Mouse (Mus musculus): ENCODE results near the gene Phlpp1. TPM values are rescaled to one million over a fixed set of nuclear protein-coding genes. Genes with fewer than 3 reads are reported as not detected.

Gene Phlpp1
- total and polyA plus RNA-seq, 3 experiments = 5.0 to 9.4 TPM; not detected in 1

- TF ChIP-seq ZKSCAN1 (IDR thresholded peaks at IDR 0.05; ENCODE audit: low read depth, low read length) = no peak
- TF ChIP-seq BHLHE40 (IDR thresholded peaks at IDR 0.05; ENCODE audit: borderline replicate concordance, low read depth, low read length) = 0 out of 2 replicates have a peak, but pooled peaks have one; percentile 17
- Histone ChIP-seq H3K36me3 (ENCODE audit: control insufficient read depth in 1 of 2, insufficient read depth in 2 of 2, low read length in 2 of 2) (peaks cover 0 to 5% of the 10 kb centered on the region in 2 experiments; a peak in 2 of 4 replicates), H3K4me1 (ENCODE audit: control insufficient read depth in 1 of 2, insufficient read depth in 2 of 2, low read length in 2 of 2) (peaks cover 3 to 6% of the 10 kb centered on the region in 2 experiments), H3K9ac (ENCODE audit: control insufficient read depth, low read depth, low read length, poor library complexity, severe bottlenecking) (no peak overlapping the region), H3K4me3 (ENCODE audit: control insufficient read depth in 1 of 2, insufficient read depth in 1 of 2, low read depth in 2 of 2, low read length in 2 of 2) (no peak overlapping the region), H3K9me3 (replicated peaks; ENCODE audit: insufficient read depth, low read length) (no peaks in the 10 kb centered on the region), H3K79me2 (ENCODE audit: control insufficient read depth, insufficient read depth, low read length, poor library complexity) (no peaks in the 10 kb centered on the region; the same call in 1 of the 2 replicates), H3K27ac (ENCODE audit: control insufficient read depth, low read depth, low read length) (no peak overlapping the region), H3K27me3 (ENCODE audit: control insufficient read depth in 1 of 2, insufficient read depth in 2 of 2, low read length in 2 of 2) (no peaks in the 10 kb centered on the region)
- no peak for DNase-seq (ENCODE audit: low read depth, low spot score)
Measured at GRCm38 (mm10) chr1:106199686-106200085, 28.1 kb downstream of the Phlpp1 start.

GRCm38 (mm10) chr1:106201025-106201424 lies 29.5 kb downstream of the Phlpp1 start:
- no peak for DNase-seq (ENCODE audit: low read depth, low spot score)
- Histone ChIP-seq H3K27ac (ENCODE audit: control insufficient read depth, low read depth, low read length) (no peak overlapping the region), H3K9me3 (replicated peaks; ENCODE audit: insufficient read depth, low read length) (no peaks in the 10 kb centered on the region), H3K27me3 (ENCODE audit: control insufficient read depth in 1 of 2, insufficient read depth in 2 of 2, low read length in 2 of 2) (no peaks in the 10 kb centered on the region), H3K79me2 (ENCODE audit: control insufficient read depth, insufficient read depth, low read length, poor library complexity) (no peaks in the 10 kb centered on the region; the same call in 1 of the 2 replicates), H3K36me3 (ENCODE audit: control insufficient read depth in 1 of 2, insufficient read depth in 2 of 2, low read length in 2 of 2) (peaks cover 0 to 5% of the 10 kb centered on the region in 2 experiments; a peak in 2 of 4 replicates), H3K4me3 (ENCODE audit: control insufficient read depth in 1 of 2, insufficient read depth in 1 of 2, low read depth in 2 of 2, low read length in 2 of 2) (no peak overlapping the region), H3K9ac (ENCODE audit: control insufficient read depth, low read depth, low read length, poor library complexity, severe bottlenecking) (no peak overlapping the region), H3K4me1 (ENCODE audit: control insufficient read depth in 1 of 2, insufficient read depth in 2 of 2, low read length in 2 of 2) (peaks cover 3 to 6% of the 10 kb centered on the region in 2 experiments)
- no peak for TF ChIP-seq ELF1 (IDR thresholded peaks at IDR 0.05; ENCODE audit: low read depth, low read length)
- TF ChIP-seq SMC3 (IDR thresholded peaks at IDR 0.05; ENCODE audit: low read depth, low read length) = no peak
- TF ChIP-seq MAX (IDR thresholded peaks at IDR 0.05; ENCODE audit: low read length) = no peak
- TF ChIP-seq CTCF (IDR thresholded peaks at IDR 0.05 in 2 of 3, conservative IDR thresholded peaks at IDR 0.05 in 1 of 3; ENCODE audit: control insufficient read depth in 1 of 3, insufficient read depth in 1 of 3, low read depth in 2 of 3, low read length in 3 of 3, poor library complexity in 1 of 3, severe bottlenecking in 1 of 3) = no peak
- no peak for TF ChIP-seq SIN3A (IDR thresholded peaks at IDR 0.05; ENCODE audit: low read length)
- no peak for TF ChIP-seq POLR2AphosphoS5 (IDR thresholded peaks at IDR 0.05; ENCODE audit: borderline replicate concordance, low read depth, low read length)
- no peak for TF ChIP-seq MAZ (IDR thresholded peaks at IDR 0.05; ENCODE audit: low read depth, low read length)
- no peak for TF ChIP-seq HCFC1 (IDR thresholded peaks at IDR 0.05; ENCODE audit: low read depth, low read length)
- no peak for TF ChIP-seq RCOR1 (IDR thresholded peaks at IDR 0.05; ENCODE audit: low read depth, low read length)
- TF ChIP-seq ZNF384 (IDR thresholded peaks at IDR 0.05; ENCODE audit: low read depth, low read length) = no peak
- no peak for TF ChIP-seq JUND (IDR thresholded peaks at IDR 0.05; ENCODE audit: low read depth, low read length)

- peaks cover 1% of the 10 kb centered on the region; the same call in 1 of the 2 replicates for H3K79me2 ChIP-seq (ENCODE audit: control insufficient read depth, insufficient read depth, low read length, poor library complexity)
- no peak for DNase-seq (ENCODE audit: low read depth, low spot score)
- no peaks in the 10 kb centered on the region for H3K9me3 ChIP-seq (replicated peaks; ENCODE audit: insufficient read depth, low read length)
- no peak for TF ChIP-seq CTCF (IDR thresholded peaks at IDR 0.05 in 2 of 3, conservative IDR thresholded peaks at IDR 0.05 in 1 of 3; ENCODE audit: control insufficient read depth in 1 of 3, insufficient read depth in 1 of 3, low read depth in 2 of 3, low read length in 3 of 3, poor library complexity in 1 of 3, severe bottlenecking in 1 of 3)
- TF ChIP-seq EP300 (IDR thresholded peaks at IDR 0.05; ENCODE audit: low read depth in 1 of 2, low read length in 2 of 2) = no peak
- no peak for TF ChIP-seq USF1 (IDR thresholded peaks at IDR 0.05; ENCODE audit: low read depth, low read length)
- no peak for TF ChIP-seq CHD1 (IDR thresholded peaks at IDR 0.05; ENCODE audit: low read depth, low read length)
- TF ChIP-seq NELFE (IDR thresholded peaks at IDR 0.05; ENCODE audit: low read depth, low read length) = no peak
- no peak for TF ChIP-seq TBP (IDR thresholded peaks at IDR 0.05; ENCODE audit: low read depth, low read length)
- TF ChIP-seq ZKSCAN1 (IDR thresholded peaks at IDR 0.05; ENCODE audit: low read depth, low read length) = no peak
- no peak for TF ChIP-seq ELF1 (IDR thresholded peaks at IDR 0.05; ENCODE audit: low read depth, low read length)
- no peak for TF ChIP-seq POLR2AphosphoS2 (IDR thresholded peaks at IDR 0.05; ENCODE audit: low read length)
- no peak for TF ChIP-seq ETS1 (IDR thresholded peaks at IDR 0.05; ENCODE audit: low read depth, low read length)
- TF ChIP-seq ZC3H11A (IDR thresholded peaks at IDR 0.05; ENCODE audit: low read depth, low read length) = no peak
- TF ChIP-seq RCOR1 (IDR thresholded peaks at IDR 0.05; ENCODE audit: low read depth, low read length) = no peak
- TF ChIP-seq NRF1 (IDR thresholded peaks at IDR 0.05; ENCODE audit: insufficient read depth, low read depth, low read length, poor library complexity, severe bottlenecking) = no peak
- peaks cover 0 to 7% of the 10 kb centered on the region in 2 experiments; a peak in 2 of 4 replicates for H3K36me3 ChIP-seq (ENCODE audit: control insufficient read depth in 1 of 2, insufficient read depth in 2 of 2, low read length in 2 of 2)
- no peak overlapping the region for H3K27ac ChIP-seq (ENCODE audit: control insufficient read depth, low read depth, low read length)
- no peak overlapping the region for H3K9ac ChIP-seq (ENCODE audit: control insufficient read depth, low read depth, low read length, poor library complexity, severe bottlenecking)
- peaks cover 3 to 6% of the 10 kb centered on the region in 2 experiments for H3K4me1 ChIP-seq (ENCODE audit: control insufficient read depth in 1 of 2, insufficient read depth in 2 of 2, low read length in 2 of 2)
- H3K4me3 ChIP-seq (ENCODE audit: control insufficient read depth in 1 of 2, insufficient read depth in 1 of 2, low read depth in 2 of 2, low read length in 2 of 2) = no peak overlapping the region
- no peaks in the 10 kb centered on the region for H3K27me3 ChIP-seq (ENCODE audit: control insufficient read depth in 1 of 2, insufficient read depth in 2 of 2, low read length in 2 of 2)
Measured at GRCm38 (mm10) chr1:106201929-106202328, 30.4 kb downstream of the Phlpp1 start.

All from MEL (cell line).